Mouse (Mus musculus): Measurements from ENCODE around the gene Zfp609.
"Not testable (repeated sequence)": the region's sequence is repeated elsewhere in the genome, so short reads cannot be mapped to it uniquely, and the experiment has no call there.

Zfp609 gene

GRCm38 (mm10) chr9:65721161-65721566, 106.2 kb downstream of the Zfp609 start:
- DNase-seq (ENCODE audit: low spot score in 2 of 2) = no peak

GRCm38 (mm10) chr9:65718195-65718594, 109.2 kb downstream of the Zfp609 start:
- DNase-seq (ENCODE audit: low spot score in 2 of 2) = no peak

- no peak for DNase-seq (ENCODE audit: low spot score in 2 of 2)
Measured at GRCm38 (mm10) chr9:65703926-65704595, 123.3 kb downstream of the Zfp609 start.

- DNase-seq (ENCODE audit: low spot score in 2 of 2) = no peak
Measured at GRCm38 (mm10) chr9:65703241-65703640, 124.1 kb downstream of the Zfp609 start.

GRCm38 (mm10) chr9:65702286-65702685, 125.1 kb downstream of the Zfp609 start:
- DNase-seq (ENCODE audit: low spot score in 2 of 2) = no peak

- DNase-seq (ENCODE audit: low spot score in 2 of 2) = no peak
Measured at GRCm38 (mm10) chr9:65700504-65700903, 126.9 kb downstream of the Zfp609 start.

- no peak for DNase-seq (ENCODE audit: low spot score in 2 of 2)
Measured at GRCm38 (mm10) chr9:65697992-65698391, 129.4 kb downstream of the Zfp609 start.

- no peak for DNase-seq (ENCODE audit: low spot score in 2 of 2)
Measured at GRCm38 (mm10) chr9:65697356-65697755, 130.0 kb downstream of the Zfp609 start.

- DNase-seq (ENCODE audit: low spot score in 2 of 2) = no peak
Measured at GRCm38 (mm10) chr9:65696337-65696736, 131.0 kb downstream of the Zfp609 start.

- DNase-seq (ENCODE audit: low spot score in 2 of 2) = no peak
Measured at GRCm38 (mm10) chr9:65695646-65696045, 131.7 kb downstream of the Zfp609 start.

GRCm38 (mm10) chr9:65692959-65693603, 134.3 kb downstream of the Zfp609 start:
- DNase-seq (ENCODE audit: low spot score in 2 of 2) = no peak

GRCm38 (mm10) chr9:65692466-65692865, 134.9 kb downstream of the Zfp609 start:
- no peak for DNase-seq (ENCODE audit: low spot score in 2 of 2)

- DNase-seq (ENCODE audit: low spot score in 2 of 2) = not testable (repeated sequence)
Measured at GRCm38 (mm10) chr9:65689869-65690268, 137.5 kb downstream of the Zfp609 start.

GRCm38 (mm10) chr9:65684704-65685103, 142.7 kb downstream of the Zfp609 start:
- no peak for DNase-seq (ENCODE audit: low spot score in 2 of 2)

GRCm38 (mm10) chr9:65682994-65683393, 144.4 kb downstream of the Zfp609 start:
- peak in 1 of 2 experiments; percentile 37 for DNase-seq (ENCODE audit: low spot score in 2 of 2)

GRCm38 (mm10) chr9:65682183-65682582, 145.2 kb downstream of the Zfp609 start:
- no peak for DNase-seq (ENCODE audit: low spot score in 2 of 2)

- no peak for DNase-seq (ENCODE audit: low spot score in 2 of 2)
Measured at GRCm38 (mm10) chr9:65681634-65681940, 145.8 kb downstream of the Zfp609 start.

GRCm38 (mm10) chr9:65680938-65681633, 146.3 kb downstream of the Zfp609 start:
- DNase-seq (ENCODE audit: low spot score in 2 of 2) = no peak

GRCm38 (mm10) chr9:65679181-65679761, 148.1 kb downstream of the Zfp609 start:
- DNase-seq (ENCODE audit: low spot score in 2 of 2) = no peak

GRCm38 (mm10) chr9:65677119-65677462, 150.3 kb downstream of the Zfp609 start:
- DNase-seq (ENCODE audit: low spot score in 2 of 2) = no peak

GRCm38 (mm10) chr9:65676358-65677118, 150.8 kb downstream of the Zfp609 start:
- DNase-seq (ENCODE audit: low spot score in 2 of 2) = peak; percentile 92 to 93

Measured in thymus, postnatal 10 days (tissue).